Mouse (Mus musculus) CH12.LX (cell line): ENCODE data around the gene Lama5.

Source experiments
- CHD2 ChIP-seq: IDR thresholded peaks from 2 replicates; pipeline ENCODE4 v1.6.1; 2011; ENCODE audit warnings: low read length, improper control_type of control experiment
- CTCF ChIP-seq, 2 experiments: IDR thresholded peaks in 1 of 2; conservative IDR thresholded peaks in 1 of 2; 2 replicates each; pipeline ENCODE4 v1.5.1; 2011 to 2012; ENCODE audit warnings: low read depth in 2 of 2, low read length in 2 of 2, improper control_type of control experiment in 1 of 2, inconsistent platforms in 1 of 2, mild to moderate bottlenecking in 1 of 2, moderate library complexity in 1 of 2
- ELF1 ChIP-seq: IDR thresholded peaks from 2 replicates; pipeline ENCODE4 v1.6.1; 2014; ENCODE audit warnings: low read depth, mild to moderate bottlenecking, inconsistent platforms, low read length, improper control_type of control experiment
- EP300 ChIP-seq: IDR thresholded peaks from 2 replicates; pipeline ENCODE4 v1.6.1; 2011; ENCODE audit warnings: low read length, improper control_type of control experiment
- ETS1 ChIP-seq: conservative IDR thresholded peaks from 2 replicates; pipeline ENCODE4 v1.6.1; 2012; ENCODE audit warnings: low read depth, mild to moderate bottlenecking, inconsistent platforms, low read length, improper control_type of control experiment, moderate library complexity
- HCFC1 ChIP-seq: IDR thresholded peaks from 2 replicates; pipeline ENCODE4 v1.6.1; 2012; ENCODE audit warnings: low read depth, mild to moderate bottlenecking, inconsistent platforms, low read length, improper control_type of control experiment
- MAFK ChIP-seq: IDR thresholded peaks from 2 replicates; pipeline ENCODE4 v1.6.1; 2011; ENCODE audit warnings: low read length, improper control_type of control experiment; ENCODE audit not compliant: insufficient replicate concordance
- MYC ChIP-seq: IDR thresholded peaks from 2 replicates; pipeline ENCODE4 v1.6.1; 2011; ENCODE audit warnings: low read depth, mild to moderate bottlenecking, improper control_type of control experiment, low read length
- NELFE ChIP-seq: IDR thresholded peaks from 2 replicates; pipeline ENCODE4 v1.6.1; 2011; ENCODE audit warnings: low read depth, low read length, improper control_type of control experiment
- POLR2A ChIP-seq: IDR thresholded peaks from 2 replicates; pipeline ENCODE4 v1.6.1; 2011; ENCODE audit warnings: low read depth, mild to moderate bottlenecking, improper control_type of control experiment, low read length
- POLR2AphosphoS2 ChIP-seq: IDR thresholded peaks from 2 replicates; pipeline ENCODE4 v1.6.1; 2011; ENCODE audit warnings: low read depth, low read length, improper control_type of control experiment
- SMC3 ChIP-seq: IDR thresholded peaks from 2 replicates; pipeline ENCODE4 v1.6.1; 2011; ENCODE audit warnings: low read depth, low read length, improper control_type of control experiment

DNA sequence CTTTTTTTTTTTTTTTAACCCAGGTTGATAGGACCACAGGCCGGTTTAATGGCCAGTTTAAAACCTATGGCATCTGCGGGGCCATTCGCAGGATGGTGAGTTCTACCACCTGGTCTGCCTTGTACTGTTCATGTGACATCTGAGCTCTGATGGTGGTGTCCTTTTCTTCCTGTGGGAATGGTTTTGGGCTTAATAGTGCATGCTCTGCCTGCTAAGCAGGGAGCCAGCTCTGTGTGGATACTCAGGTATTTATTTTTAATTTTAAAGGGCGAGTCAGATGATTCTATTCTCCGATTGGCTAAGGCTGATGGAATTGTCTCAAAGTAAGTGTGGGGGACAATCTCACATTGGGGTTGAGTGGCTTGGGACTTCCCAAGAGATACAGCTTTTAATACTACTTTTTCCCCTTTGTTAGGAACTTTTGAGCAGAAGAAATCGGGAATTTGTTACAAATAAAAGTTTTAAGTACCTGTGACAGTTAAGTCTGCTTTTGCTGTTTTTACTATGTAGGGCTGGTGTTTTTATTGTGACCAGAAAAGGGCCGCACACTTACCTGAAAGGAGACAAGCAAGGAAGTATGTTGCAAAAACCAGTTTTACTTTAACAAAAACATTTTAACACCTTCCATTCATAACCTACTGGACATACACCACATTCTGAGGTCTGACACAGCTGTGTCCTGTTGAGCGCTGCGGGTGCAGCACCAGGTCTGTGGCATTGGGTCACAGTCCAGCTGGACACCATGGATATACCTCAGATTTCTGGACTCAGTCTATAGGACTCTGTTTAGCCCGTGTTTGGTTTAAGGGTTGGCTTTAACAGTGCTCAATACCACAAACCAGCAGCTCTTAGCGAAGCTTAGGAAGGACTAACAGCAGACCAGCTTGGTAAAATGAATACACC is 32.6 kb upstream of the Lama5 start:
- TF ChIP-seq POLR2A, result no peak
- no peak for TF ChIP-seq CTCF (conservative IDR thresholded peaks at IDR 0.05 in 1 of 2, IDR thresholded peaks at IDR 0.05 in 1 of 2; ENCODE audit: low read depth in 2 of 2, low read length in 2 of 2)
- no peak for TF ChIP-seq HCFC1
- TF ChIP-seq POLR2AphosphoS2, result no peak
- 0 out of 2 replicates have a peak, but pooled peaks have one; percentile 2 for TF ChIP-seq MYC
- no peak for TF ChIP-seq NELFE
- no peak for TF ChIP-seq EP300
- no peak for TF ChIP-seq ELF1
- TF ChIP-seq MAFK, result no peak
- no peak for TF ChIP-seq ETS1
- no peak; the same call in 1 of the 2 replicates for TF ChIP-seq CHD2
- TF ChIP-seq SMC3, result no peak
